ENCODE assay signal across 9 mouse cellular contexts in the genomic region with DNA sequence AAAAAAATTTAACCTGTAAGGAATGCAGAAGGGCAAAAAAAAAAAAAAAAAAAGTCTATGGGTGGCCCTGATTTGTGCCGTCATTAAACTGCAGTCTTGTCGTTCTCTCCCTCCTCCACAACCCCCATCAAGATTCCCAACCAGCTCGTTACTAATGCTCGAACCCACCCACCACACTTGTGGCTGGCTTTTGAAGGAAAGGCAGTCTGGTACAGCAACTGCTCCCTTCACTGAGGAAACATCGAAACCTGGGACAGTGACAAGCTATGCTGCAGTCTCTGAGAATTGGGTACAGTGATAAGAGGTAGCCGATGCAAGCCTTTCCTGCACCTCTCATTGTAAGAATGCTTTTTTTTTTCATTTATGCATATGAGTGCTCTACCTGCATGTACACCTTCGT. TPM values are rescaled to one million over a fixed set of nuclear protein-coding genes. Genes with fewer than 3 reads are reported as not detected.
A peak's percentile ranks its signal among the peaks of the same experiment; 100 is the strongest.
DNase-seq lines count a peak whose midpoint lies in the region; ATAC-seq lines count a peak whose summit lies in the region.
"Had no signal": no experiment of that assay in that cellular context is flagged by ENCODE, and none has a peak within 500 bp of the region (broad histone marks: within the 10 kb centered on the region; RNA-seq: fewer than 3 reads in every experiment).

No protein-coding gene starts in this region.

- H3K4me2 ChIP-seq in heart, embryonic 12.5 days: no peak overlapping the region
- H3K4me2 ChIP-seq in stomach, embryonic 16.5 days (ENCODE audit: low read depth, low read length): peak overlapping the region; percentile 81

- ATAC-seq in heart, embryonic 12.5 days (ENCODE audit: insufficient number of reproducible peaks, low FRiP score): no peak
- no peak for ATAC-seq in stomach, embryonic 16.5 days (ENCODE audit: insufficient read depth, low FRiP score)

- DNase-seq in heart, adult 9 months (ENCODE audit: low spot score in 2 of 2): no peak
- peak; percentile 25 for DNase-seq in right cerebral cortex, adult 18-20 months
- DNase-seq in right cerebral cortex, postnatal 36 days (ENCODE audit: low spot score in 2 of 2): no peak
- DNase-seq in layer of hippocampus, adult 8-10 months (ENCODE audit: low spot score in 2 of 2): peak; percentile 35 to 59
- no peak for DNase-seq in urinary bladder, postnatal 25 days (ENCODE audit: low spot score)
- DNase-seq in embryo, embryonic 9.5 days (ENCODE audit: extremely low spot score): no peak

- no peak overlapping the region for H3K9ac ChIP-seq in heart, embryonic 12.5 days
- H3K9ac ChIP-seq in stomach, embryonic 16.5 days (ENCODE audit: low read length): no peak overlapping the region; the same call in 1 of the 2 replicates

- H3K36me3 ChIP-seq in heart, embryonic 12.5 days: peaks cover 27% of the 10 kb centered on the region
- H3K36me3 ChIP-seq in stomach, embryonic 16.5 days (ENCODE audit: control insufficient read depth, insufficient read depth, low read length): no peaks in the 10 kb centered on the region

- no peaks in the 10 kb centered on the region for H3K9me3 ChIP-seq in heart, embryonic 12.5 days (replicated peaks)
- no peaks in the 10 kb centered on the region for H3K9me3 ChIP-seq in stomach, embryonic 16.5 days (replicated peaks; ENCODE audit: control insufficient read depth, low read length)

- H3K4me3 ChIP-seq in heart, embryonic 12.5 days: no peak overlapping the region
- no peak overlapping the region for H3K4me3 ChIP-seq in stomach, embryonic 16.5 days (replicated peaks; ENCODE audit: low read length)

- peaks cover 23% of the 10 kb centered on the region for H3K4me1 ChIP-seq in heart, embryonic 12.5 days (replicated peaks)
- H3K4me1 ChIP-seq in stomach, embryonic 16.5 days (ENCODE audit: control insufficient read depth, insufficient read depth, low read length): peaks cover 16% of the 10 kb centered on the region

- H3K27me3 ChIP-seq in heart, embryonic 12.5 days (replicated peaks): no peaks in the 10 kb centered on the region
- H3K27me3 ChIP-seq in stomach, embryonic 16.5 days (ENCODE audit: control insufficient read depth, insufficient read depth, low read length): no peaks in the 10 kb centered on the region
- H3K27me3 ChIP-seq: Patski had no signal

- peak overlapping the region; percentile 94; the same call in 1 of the 2 replicates for H3K27ac ChIP-seq in heart, embryonic 12.5 days (ENCODE audit: poor library complexity, severe bottlenecking)
- no peak overlapping the region; the same call in 1 of the 2 replicates for H3K27ac ChIP-seq in stomach, embryonic 16.5 days (ENCODE audit: low read length)

- 74% methylated on average over 7 of the region's 7 CpGs for WGBS in heart, embryonic 12.5 days
- 80% methylated on average over 7 of the region's 7 CpGs for WGBS in stomach, embryonic 16.5 days

RNA-seq across cellular contexts. Expression of a gene that starts 0.8 kb away (rescaled TPM):
- 211 TPM in 2 replicates for polyA plus RNA-seq in heart, embryonic 12.5 days (2016; fragmentation: Nextera tagmentation; extraction: Ambion mirVana)
- 100 to 1,000 TPM; 187 to 204 (median 195) TPM for total RNA-seq in layer of hippocampus, adult 8-10 months (2022)
- 170 and 206 TPM in 2 replicates for polyA plus RNA-seq in stomach, embryonic 16.5 days (2015; fragmentation: Nextera tagmentation; extraction: Ambion mirVana)

RNA-seq across cellular contexts. Expression of a gene that starts 24.4 kb away (rescaled TPM):
- polyA plus RNA-seq in heart, embryonic 12.5 days (2016; fragmentation: Nextera tagmentation; extraction: Ambion mirVana): 16.8 and 17.9 TPM in 2 replicates
- total RNA-seq in layer of hippocampus, adult 8-10 months (2022): 10 to 100 TPM; 10.4 to 15.6 (median 13.4) TPM
- 13.4 and 17.8 TPM in 2 replicates for polyA plus RNA-seq in stomach, embryonic 16.5 days (2015; fragmentation: Nextera tagmentation; extraction: Ambion mirVana)

Comparison
In these comparisons a context has a peak if more than half of its experiments do, and no peak if none do; other contexts are left out.
1. DNase-seq: peak in right cerebral cortex, adult 18-20 months (single experiment) and layer of hippocampus, adult 8-10 months (2 of 2); none in heart, adult 9 months (0 of 2), right cerebral cortex, postnatal 36 days (0 of 2), urinary bladder, postnatal 25 days (single experiment) and embryo, embryonic 9.5 days (single experiment).